Mouse (Mus musculus) hindbrain, embryonic 16.5 days (tissue): ENCODE measurements at regions not wholly inside any gene's neighbourhood (a gene's known extent, or its start where the extent isn't known, plus 50 kb on each side); places are given as distances from the start of the nearest gene placed in this dataset.

Source experiments
- ATAC-seq: fragments of 200-750 bp; cut with Nextera tagmentation; 2 replicates; pipeline ENCODE4 v1.8.0; 2017; ENCODE audit warnings: moderate TSS enrichment, moderate library complexity
- H3K27ac ChIP-seq: fragments of 300-500 bp; sonication (generic); 2 replicates; pipeline ENCODE4 v1.5.1; 2014; ENCODE audit warnings: low read depth, mild to moderate bottlenecking, control low read depth, low read length, moderate library complexity
- H3K27me3 ChIP-seq: fragments of 300-500 bp; sonication (generic); replicated peaks from 2 replicates; pipeline ENCODE4 v1.6.1; 2014; ENCODE audit warnings: low read length; ENCODE audit not compliant: control insufficient read depth, insufficient read depth
- H3K36me3 ChIP-seq: fragments of 300-500 bp; sonication (generic); 2 replicates; pipeline ENCODE4 v1.6.1; 2014; ENCODE audit warnings: mild to moderate bottlenecking, low read length, moderate library complexity, mixed read lengths; ENCODE audit not compliant: control insufficient read depth, insufficient read depth
- H3K4me1 ChIP-seq: fragments of 300-500 bp; sonication (generic); 2 replicates; pipeline ENCODE4 v1.6.1; 2014; ENCODE audit warnings: low read depth, low read length; ENCODE audit not compliant: control insufficient read depth, insufficient read depth
- H3K4me2 ChIP-seq: fragments of 300-500 bp; sonication (generic); 2 replicates; pipeline ENCODE4 v1.6.1; 2014; ENCODE audit warnings: mild to moderate bottlenecking, low read length, control low read depth, moderate library complexity
- H3K4me3 ChIP-seq: fragments of 300-500 bp; sonication (generic); 2 replicates; pipeline ENCODE4 v1.5.1; 2014; ENCODE audit warnings: mild to moderate bottlenecking, low read length, control low read depth, moderate library complexity
- H3K9ac ChIP-seq: fragments of 300-500 bp; sonication (generic); 2 replicates; pipeline ENCODE4 v1.6.1; 2014; ENCODE audit warnings: low read depth, mild to moderate bottlenecking, control low read depth, low read length, moderate library complexity
- H3K9me3 ChIP-seq: fragments of 300-500 bp; sonication (generic); 2 replicates; pipeline ENCODE4 v1.6.1; 2014; ENCODE audit warnings: mild to moderate bottlenecking, low read length, moderate library complexity; ENCODE audit not compliant: control insufficient read depth
- WGBS: fragments of 180-500 bp; shearing (Covaris S2); extraction: QIAGEN DNeasy Blood & Tissue Kit; methylation state at CpG from one replicate; pipeline ENCODE4 v1.1.7; 2014; 5-methylcytosine and 5-hydroxymethylcytosine counted together

DNA sequence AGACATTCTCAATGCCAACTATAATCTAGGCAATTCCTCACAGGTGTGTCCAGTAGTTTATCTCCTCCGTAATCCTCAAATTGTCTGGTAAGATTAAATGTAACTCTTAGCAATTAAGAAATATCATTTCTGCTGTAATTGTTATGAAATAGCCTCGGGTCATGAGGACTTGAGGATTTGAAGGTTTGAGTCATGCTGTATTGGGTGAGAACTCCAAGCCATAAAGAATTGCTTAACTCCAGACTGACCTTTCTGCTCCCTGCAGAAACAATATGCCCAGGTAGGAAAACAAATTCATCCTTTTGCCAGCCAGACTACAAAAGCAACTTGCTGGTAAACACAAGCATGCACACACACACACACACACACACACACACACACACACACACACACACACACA is 190.8 kb upstream of the Kynu start:
- Histone ChIP-seq H3K4me1 (no peaks in the 10 kb centered on the region), H3K36me3 (no peaks in the 10 kb centered on the region), H3K27me3 (no peaks in the 10 kb centered on the region), H3K4me2 (no peak overlapping the region), H3K27ac (no peak overlapping the region), H3K9ac (no peak overlapping the region), H3K9me3 (no peaks in the 10 kb centered on the region), H3K4me3 (no peak overlapping the region)
- no peak for ATAC-seq
- WGBS = 87% methylated on average over 2 of the region's 2 CpGs

- H3K4me2 ChIP-seq = no peak overlapping the region
- WGBS = 15% methylated on average over 2 of the region's 2 CpGs
- no peak for ATAC-seq
- no peaks in the 10 kb centered on the region for H3K27me3 ChIP-seq
- H3K36me3 ChIP-seq = no peaks in the 10 kb centered on the region
- no peak overlapping the region for H3K27ac ChIP-seq
- H3K9ac ChIP-seq = no peak overlapping the region
- H3K4me3 ChIP-seq = no peak overlapping the region
- H3K4me1 ChIP-seq = no peaks in the 10 kb centered on the region
- H3K9me3 ChIP-seq = no peaks in the 10 kb centered on the region
Measured at GRCm38 (mm10) chr2:43365812-43366211, 189.3 kb upstream of the Kynu start.

DNA sequence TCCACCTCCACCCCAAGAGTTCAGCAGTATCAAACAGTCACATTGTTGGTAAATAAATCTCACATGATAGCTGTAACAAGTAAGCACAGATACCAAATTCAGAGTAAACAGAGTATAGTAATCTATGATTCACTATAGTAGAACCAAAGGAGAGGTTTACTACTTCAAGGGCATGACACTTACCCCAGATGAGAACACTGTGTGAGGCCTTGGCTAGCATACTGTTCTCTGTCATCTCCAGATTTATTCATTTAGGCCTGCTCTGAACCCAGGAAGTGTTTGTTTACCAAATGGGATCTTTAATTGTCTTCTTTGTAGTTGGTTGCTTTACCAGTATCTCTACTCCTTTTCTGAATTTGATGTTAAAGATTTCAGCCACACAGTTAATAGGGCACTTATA is 151.8 kb upstream of the Kynu start:
- H3K4me2 ChIP-seq = no peak overlapping the region
- ATAC-seq = no peak
- no peaks in the 10 kb centered on the region for H3K9me3 ChIP-seq
- H3K27ac ChIP-seq = no peak overlapping the region
- no peak overlapping the region for H3K9ac ChIP-seq
- H3K36me3 ChIP-seq = no peaks in the 10 kb centered on the region
- no peak overlapping the region for H3K4me3 ChIP-seq
- H3K4me1 ChIP-seq = no peaks in the 10 kb centered on the region
- H3K27me3 ChIP-seq = no peaks in the 10 kb centered on the region

DNA sequence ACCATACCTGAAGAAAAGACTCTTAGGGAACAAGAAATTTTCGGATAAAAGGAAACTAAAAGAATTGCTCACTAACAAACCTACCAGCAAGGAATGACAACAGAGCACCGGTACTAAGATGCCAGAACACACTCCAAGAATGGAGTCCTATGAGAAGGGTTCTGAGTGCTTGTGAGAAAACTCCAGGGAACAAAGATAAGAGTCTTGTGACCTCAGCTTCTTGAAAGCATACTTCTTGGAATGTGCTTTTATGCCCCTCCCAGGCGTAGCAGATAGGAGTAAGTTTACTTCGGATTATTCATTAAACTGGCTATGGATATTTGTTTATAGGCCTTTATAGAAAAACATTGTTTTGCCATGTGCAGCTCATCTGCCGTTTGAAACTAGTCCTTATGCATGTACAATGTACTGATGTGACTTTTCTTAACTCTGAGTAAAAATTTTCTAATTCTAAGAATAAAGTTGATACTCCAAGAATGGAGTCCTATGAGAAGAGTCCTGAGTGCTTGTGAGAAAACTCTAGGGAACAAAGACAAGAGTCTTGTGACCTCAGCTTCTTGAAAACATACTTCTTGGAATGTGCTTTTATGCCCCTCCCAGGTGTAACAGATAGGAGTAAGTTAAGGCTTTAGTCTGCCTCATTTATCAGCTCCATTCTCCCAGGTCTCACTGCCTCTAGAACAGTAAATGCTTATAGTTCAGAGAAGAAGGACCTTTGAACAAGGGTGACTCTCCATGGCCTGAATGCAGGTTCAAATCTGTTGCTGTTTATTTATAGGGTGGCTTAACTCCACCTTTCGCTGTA is 150.8 kb upstream of the Kynu start:
- 90% methylated on average over 6 of the region's 6 CpGs for WGBS
- Histone ChIP-seq H3K4me3 (no peak overlapping the region), H3K36me3 (no peaks in the 10 kb centered on the region), H3K9ac (no peak overlapping the region), H3K27ac (no peak overlapping the region), H3K9me3 (no peaks in the 10 kb centered on the region), H3K4me1 (no peaks in the 10 kb centered on the region), H3K27me3 (no peaks in the 10 kb centered on the region), H3K4me2 (no peak overlapping the region)
- ATAC-seq = no peak

- ATAC-seq = no peak
- 23% methylated on average over 3 of the region's 3 CpGs for WGBS
Measured at GRCm38 (mm10) chr2:43437251-43437650, 117.9 kb upstream of the Kynu start.

GRCm38 (mm10) chr2:43455158-43455873 is 99.8 kb upstream of the Kynu start:
- 76% methylated on average over 10 of the region's 10 CpGs for WGBS
- Histone ChIP-seq H3K4me1 (no peaks in the 10 kb centered on the region), H3K4me3 (no peak overlapping the region), H3K4me2 (no peak overlapping the region), H3K36me3 (no peaks in the 10 kb centered on the region), H3K27me3 (no peaks in the 10 kb centered on the region), H3K27ac (no peak overlapping the region), H3K9ac (no peak overlapping the region), H3K9me3 (no peaks in the 10 kb centered on the region)
- ATAC-seq = 0 out of 2 replicates have a peak, but pooled peaks have one; percentile 24

More at GRCm38 (mm10) chr2:43437251-43437650, 117.9 kb upstream of the Kynu start:
- H3K9ac ChIP-seq = no peak overlapping the region
- H3K4me3 ChIP-seq = no peak overlapping the region
- H3K4me2 ChIP-seq = no peak overlapping the region
- H3K27ac ChIP-seq = no peak overlapping the region
- H3K9me3 ChIP-seq = no peaks in the 10 kb centered on the region
- no peaks in the 10 kb centered on the region for H3K36me3 ChIP-seq
- no peaks in the 10 kb centered on the region for H3K4me1 ChIP-seq
- H3K27me3 ChIP-seq = no peaks in the 10 kb centered on the region

- Histone ChIP-seq H3K27me3 (no peaks in the 10 kb centered on the region), H3K36me3 (no peaks in the 10 kb centered on the region), H3K4me2 (no peak overlapping the region), H3K9me3 (no peaks in the 10 kb centered on the region), H3K27ac (no peak overlapping the region), H3K9ac (no peak overlapping the region), H3K4me1 (no peaks in the 10 kb centered on the region), H3K4me3 (no peak overlapping the region)
- 85% methylated on average over 3 of the region's 3 CpGs for WGBS
- ATAC-seq = no peak
Measured at GRCm38 (mm10) chr2:43469161-43469560, 86.0 kb upstream of the Kynu start.

DNA sequence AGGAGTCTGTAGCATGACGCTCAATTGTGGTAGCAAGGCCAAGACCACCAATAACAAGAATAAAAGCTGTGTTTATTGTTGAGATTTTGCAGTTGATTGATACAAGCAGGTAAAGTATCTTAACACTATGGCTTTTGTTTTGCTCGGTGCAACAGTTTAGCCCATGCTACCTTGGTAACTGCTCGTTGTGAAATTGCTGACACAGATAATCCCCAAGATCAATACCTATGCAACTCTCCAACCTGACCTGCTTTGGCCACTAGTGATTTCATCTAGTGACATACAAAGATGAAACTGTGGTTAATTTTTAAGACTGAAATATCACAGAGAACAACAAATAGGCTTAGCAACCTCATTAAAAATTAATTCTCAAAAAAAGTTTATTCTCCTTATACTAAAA is 85.2 kb upstream of the Kynu start:
- H3K4me3 ChIP-seq = no peak overlapping the region
- no peak for ATAC-seq
- 87% methylated on average over 3 of the region's 3 CpGs for WGBS

DNA sequence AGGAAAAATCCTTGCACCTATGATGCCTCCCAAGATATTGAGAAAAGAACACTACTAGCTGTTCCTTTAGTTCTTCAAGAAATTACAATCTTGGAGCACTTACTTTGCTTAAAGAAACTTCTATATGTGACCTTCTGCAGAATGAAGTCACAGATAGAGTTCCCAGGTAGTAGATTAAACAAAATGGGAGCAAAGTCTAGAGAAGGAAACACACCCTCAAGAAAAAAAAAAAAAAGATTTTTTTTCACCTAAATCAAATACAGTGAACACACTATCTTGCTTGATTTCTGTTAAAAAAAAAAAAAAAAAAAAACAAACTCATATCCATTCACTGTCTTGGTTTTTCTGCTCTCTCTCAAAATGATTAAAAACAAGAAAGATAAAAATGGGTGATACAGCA is 76.6 kb upstream of the Kynu start:
- Histone ChIP-seq H3K36me3 (no peaks in the 10 kb centered on the region), H3K27me3 (no peaks in the 10 kb centered on the region), H3K4me2 (no peak overlapping the region), H3K27ac (no peak overlapping the region), H3K4me1 (no peaks in the 10 kb centered on the region), H3K9ac (no peak overlapping the region), H3K4me3 (no peak overlapping the region), H3K9me3 (no peaks in the 10 kb centered on the region)
- ATAC-seq = no peak

More for the DNA sequence above, 85.2 kb upstream of the Kynu start:
- H3K27ac ChIP-seq = no peak overlapping the region
- H3K4me2 ChIP-seq = no peak overlapping the region
- no peaks in the 10 kb centered on the region for H3K9me3 ChIP-seq
- H3K4me1 ChIP-seq = no peaks in the 10 kb centered on the region
- no peaks in the 10 kb centered on the region for H3K36me3 ChIP-seq
- no peak overlapping the region for H3K9ac ChIP-seq
- no peaks in the 10 kb centered on the region for H3K27me3 ChIP-seq
